28 mouse cellular contexts compared by ENCODE assay signal in the genomic region with DNA sequence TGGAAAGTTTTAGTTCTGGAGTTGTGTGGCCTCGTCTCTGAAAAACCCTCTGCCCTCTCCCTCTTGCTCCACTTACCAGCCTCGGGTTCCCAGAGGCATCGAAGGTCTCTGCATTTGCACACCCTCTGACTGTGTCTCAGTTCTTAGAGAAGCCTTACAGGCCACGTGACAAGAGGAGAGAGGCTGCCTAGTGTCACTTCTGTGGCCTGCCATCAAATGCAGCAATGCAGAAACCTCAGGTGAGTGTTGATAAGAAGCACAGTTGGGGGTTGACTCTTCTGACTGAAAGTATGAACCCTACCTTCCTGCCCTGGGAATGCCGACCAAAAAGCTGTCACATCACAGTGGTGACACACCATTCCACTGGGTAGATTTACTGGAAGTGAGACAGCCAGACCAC.
DNase-seq lines count a peak whose midpoint lies in the region; ATAC-seq and TF ChIP-seq lines count a peak whose summit lies in the region.
"Had no signal": no experiment of that assay in that cellular context is flagged by ENCODE, and none has a peak within 500 bp of the region (broad histone marks: within the 10 kb centered on the region; RNA-seq: fewer than 3 reads in every experiment).

No protein-coding gene starts in this region.

- no peak for TF ChIP-seq RAD21 in CH12.LX (IDR thresholded peaks at IDR 0.05; ENCODE audit: low read depth, low read length)

- no peaks in the 10 kb centered on the region for H3K36me3 ChIP-seq in CH12.LX (replicated peaks in 1 of 2; ENCODE audit: control insufficient read depth in 1 of 2, insufficient read depth in 1 of 2, low read length in 1 of 2)
- no peaks in the 10 kb centered on the region for H3K36me3 ChIP-seq in forebrain, embryonic 15.5 days
- H3K36me3 ChIP-seq in intestine, embryonic 15.5 days: no peaks in the 10 kb centered on the region
- H3K36me3 ChIP-seq: embryonic facial prominence, embryonic 13.5 days; forebrain, embryonic 10.5 days; heart, embryonic 13.5 days; hindbrain, embryonic 15.5 days; limb, embryonic 12.5 days; liver, embryonic 15.5 days; midbrain, embryonic 13.5 days; stomach, embryonic 15.5 days had no signal

- WGBS in forebrain, embryonic 15.5 days: 82% methylated on average over 5 of the region's 5 CpGs
- 52% methylated on average over 5 of the region's 5 CpGs for WGBS in intestine, embryonic 15.5 days

- no peaks in the 10 kb centered on the region for H3K27me3 ChIP-seq in CH12.LX (replicated peaks)
- H3K27me3 ChIP-seq in forebrain, embryonic 15.5 days: no peaks in the 10 kb centered on the region
- no peaks in the 10 kb centered on the region for H3K27me3 ChIP-seq in intestine, embryonic 15.5 days (replicated peaks)
- H3K27me3 ChIP-seq: embryonic facial prominence, embryonic 13.5 days; heart, embryonic 13.5 days; hindbrain, embryonic 15.5 days; limb, embryonic 12.5 days; liver, embryonic 15.5 days; midbrain, embryonic 13.5 days; stomach, embryonic 15.5 days had no signal

- H3K4me2 ChIP-seq in CH12.LX (ENCODE audit: insufficient read depth, low read depth, poor library complexity, severe bottlenecking): no peak overlapping the region
- H3K4me2 ChIP-seq in forebrain, embryonic 15.5 days (replicated peaks): no peak overlapping the region
- no peak overlapping the region for H3K4me2 ChIP-seq in intestine, embryonic 15.5 days (replicated peaks)
- H3K4me2 ChIP-seq: embryonic facial prominence, embryonic 13.5 days; heart, embryonic 13.5 days; hindbrain, embryonic 15.5 days; limb, embryonic 12.5 days; liver, embryonic 15.5 days; lung, embryonic 14.5 days; midbrain, embryonic 13.5 days; stomach, embryonic 15.5 days had no signal

- peak; percentile 17 for ATAC-seq in inflammation-experienced regulatory T-cells, adult 6 months
- ATAC-seq in forebrain, embryonic 15.5 days (replicated peaks): no peak
- no peak for ATAC-seq in intestine, embryonic 15.5 days
- ATAC-seq: forebrain, embryonic 16.5 days; intestine, embryonic 16.5 days; midbrain, embryonic 13.5 days had no signal

- no peak overlapping the region for H3K9ac ChIP-seq in CH12.LX (ENCODE audit: insufficient read depth, low read depth)
- H3K9ac ChIP-seq in forebrain, embryonic 15.5 days (replicated peaks): no peak overlapping the region
- H3K9ac ChIP-seq in intestine, embryonic 15.5 days: no peak overlapping the region
- H3K9ac ChIP-seq: embryonic facial prominence, embryonic 13.5 days; heart, embryonic 13.5 days; hindbrain, embryonic 15.5 days; limb, embryonic 12.5 days; liver, embryonic 15.5 days; lung, embryonic 14.5 days; midbrain, embryonic 13.5 days; stomach, embryonic 15.5 days had no signal

- in situ Hi-C loops in CH12.LX (cut with MboI; ENCODE audit: low pct_ligation_motif_present, low pct_unique_long_range_greater_than_20kb, low sequenced_read_pairs): no loop called here

- TF ChIP-seq CTCF in CH12.LX (conservative IDR thresholded peaks at IDR 0.05 in 1 of 2, IDR thresholded peaks at IDR 0.05 in 1 of 2; ENCODE audit: low read depth in 2 of 2, low read length in 2 of 2): no peak

- TF ChIP-seq POLR2A in CH12.LX (IDR thresholded peaks at IDR 0.05; ENCODE audit: low read depth, low read length): no peak

- dilution Hi-C loops in CH12.LX (cut with MboI; ENCODE audit: extremely low pct_ligation_motif_present, extremely low pct_unique_long_range_greater_than_20kb, low sequenced_read_pairs): no loop called here

- H3K4me1 ChIP-seq in CH12.LX (ENCODE audit: control insufficient read depth in 1 of 2, insufficient read depth in 2 of 2): peaks cover 9 to 14% of the 10 kb centered on the region in 2 experiments; a peak in 3 of 4 replicates
- no peaks in the 10 kb centered on the region for H3K4me1 ChIP-seq in forebrain, embryonic 15.5 days
- 0 out of 2 replicates have a peak, but pooled peaks cover 4% of the 10 kb centered on the region for H3K4me1 ChIP-seq in intestine, embryonic 15.5 days (replicated peaks)
- H3K4me1 ChIP-seq: forebrain, embryonic 10.5 days; hindbrain, embryonic 15.5 days; liver, embryonic 15.5 days; midbrain, embryonic 13.5 days had no signal

- H3K27ac ChIP-seq in CH12.LX (ENCODE audit: insufficient read depth, low read depth): 0 out of 2 replicates have a peak overlapping the region, but pooled peaks have one; percentile 4
- H3K27ac ChIP-seq in forebrain, embryonic 15.5 days (replicated peaks): no peak overlapping the region
- H3K27ac ChIP-seq in intestine, embryonic 15.5 days: no peak overlapping the region
- H3K27ac ChIP-seq: embryonic facial prominence, embryonic 13.5 days; forebrain, embryonic 10.5 days; heart, adult 2 months; heart, embryonic 13.5 days; hindbrain, embryonic 15.5 days; limb, embryonic 12.5 days; liver, embryonic 15.5 days; midbrain, embryonic 13.5 days; stomach, embryonic 15.5 days had no signal

- no peak for TF ChIP-seq EP300 in CH12.LX (IDR thresholded peaks at IDR 0.05; ENCODE audit: low read length)

- no peaks in the 10 kb centered on the region for H3K79me2 ChIP-seq in CH12.LX (replicated peaks; ENCODE audit: control insufficient read depth, extremely low read depth, insufficient read depth, poor library complexity, severe bottlenecking)

- no peaks in the 10 kb centered on the region for H3K9me3 ChIP-seq in CH12.LX (replicated peaks; ENCODE audit: low read length)
- no peaks in the 10 kb centered on the region for H3K9me3 ChIP-seq in forebrain, embryonic 15.5 days
- H3K9me3 ChIP-seq in intestine, embryonic 15.5 days: no peaks in the 10 kb centered on the region
- H3K9me3 ChIP-seq: embryonic facial prominence, embryonic 13.5 days; forebrain, embryonic 10.5 days; heart, embryonic 13.5 days; hindbrain, embryonic 15.5 days; limb, embryonic 12.5 days; liver, embryonic 15.5 days; midbrain, embryonic 13.5 days; stomach, embryonic 15.5 days had no signal

- DNase-seq in thymus, postnatal 36 days: peak; percentile 21 to 44
- no peak for DNase-seq in thymus, postnatal 10 days (ENCODE audit: low spot score in 2 of 2)
- no peak for DNase-seq in CH12.LX (ENCODE audit: extremely low read depth)
- DNase-seq in cerebellum, adult 8-10 months: no peak
- DNase-seq: adrenal gland, postnatal 14 days; B cell, adult 2 months; cerebellum, adult 11-12 months; cerebellum, postnatal 10 days; heart, adult 2 months; heart, postnatal 10 days; kidney, adult 8-10 months; kidney, postnatal 10 days; layer of hippocampus, adult 9-11 months; lung, embryonic 14.5 days; right cerebral cortex, postnatal 25 days had no signal

- no peak overlapping the region for H3K4me3 ChIP-seq in CH12.LX (replicated peaks in 1 of 3; ENCODE audit: low read depth in 2 of 3, low read length in 2 of 3, poor library complexity in 1 of 3)
- H3K4me3 ChIP-seq in forebrain, embryonic 15.5 days: no peak overlapping the region
- no peak overlapping the region for H3K4me3 ChIP-seq in intestine, embryonic 15.5 days (replicated peaks)
- H3K4me3 ChIP-seq: embryonic facial prominence, embryonic 13.5 days; forebrain, embryonic 10.5 days; heart, adult 2 months; heart, embryonic 13.5 days; hindbrain, embryonic 15.5 days; limb, embryonic 12.5 days; liver, embryonic 15.5 days; midbrain, embryonic 13.5 days; stomach, embryonic 15.5 days had no signal

TF ChIP-seq in CH12.LX, 34 proteins besides CTCF, POLR2A, EP300 and RAD21:
- TF ChIP-seq USF1 (IDR thresholded peaks at IDR 0.05; ENCODE audit: low read depth, low read length) (peak; percentile 71), RCOR1 (conservative IDR thresholded peaks at IDR 0.05; ENCODE audit: low read depth, low read length) (no peak), MAX (IDR thresholded peaks at IDR 0.05; ENCODE audit: low read length) (peak; percentile 65), JUND (conservative IDR thresholded peaks at IDR 0.05; ENCODE audit: low read depth, low read length) (no peak), BHLHE40 (IDR thresholded peaks at IDR 0.05; ENCODE audit: low read depth, low read length) (peak; percentile 38), USF2 (conservative IDR thresholded peaks at IDR 0.05; ENCODE audit: low read depth, low read length) (peak; percentile 58)

Comparison
In these comparisons a context has a peak if more than half of its experiments do, and no peak if none do; other contexts are left out.
1. DNase-seq: peak in thymus, postnatal 36 days (2 of 2); none in thymus, postnatal 10 days (0 of 2), CH12.LX (single experiment) and cerebellum, adult 8-10 months (single experiment).